Mouse (Mus musculus): Measurements from ENCODE around the gene Klf13. TPM values are rescaled to one million over a fixed set of nuclear protein-coding genes. Genes with fewer than 3 reads are reported as not detected.
A peak's percentile ranks its signal among the peaks of the same experiment; 100 is the strongest.

Klf13 gene
- total RNA-seq, 2 experiments from 2014 or later: 52.5 to 58.4 TPM

- peak in 1 of 2 experiments; percentile 51 for DNase-seq (ENCODE audit: low spot score in 2 of 2)
Observed at GRCm38 (mm10) chr7:63950931-63951607, 12.4 kb upstream of the Klf13 start.

- no peak for DNase-seq (ENCODE audit: low spot score in 2 of 2)
Observed at GRCm38 (mm10) chr7:63949176-63949575, 10.5 kb upstream of the Klf13 start.

- no peak for DNase-seq (ENCODE audit: low spot score in 2 of 2)
Observed at GRCm38 (mm10) chr7:63947514-63948487, 9.1 kb upstream of the Klf13 start.

DNA sequence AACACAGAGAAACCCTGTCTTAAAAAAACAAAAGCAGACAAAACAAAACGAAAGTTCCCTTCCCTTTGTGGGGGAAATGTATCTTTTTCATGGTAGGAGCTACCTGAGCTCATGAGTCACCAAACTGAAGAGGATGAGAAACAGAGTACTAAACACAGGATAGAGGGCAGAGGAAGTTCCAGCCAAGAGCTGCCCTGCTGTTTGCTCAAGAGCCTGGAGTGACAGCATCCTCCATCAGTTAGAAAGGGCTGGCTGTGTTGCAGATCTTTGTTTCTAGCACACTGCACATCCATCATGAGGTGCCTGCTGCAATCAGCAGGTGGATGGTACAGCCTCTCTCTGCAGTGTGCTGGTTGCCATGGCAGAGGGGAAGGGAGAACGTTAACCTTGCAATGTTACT lies 5.2 kb upstream of the Klf13 start:
- DNase-seq (ENCODE audit: low spot score in 2 of 2): no peak

DNA sequence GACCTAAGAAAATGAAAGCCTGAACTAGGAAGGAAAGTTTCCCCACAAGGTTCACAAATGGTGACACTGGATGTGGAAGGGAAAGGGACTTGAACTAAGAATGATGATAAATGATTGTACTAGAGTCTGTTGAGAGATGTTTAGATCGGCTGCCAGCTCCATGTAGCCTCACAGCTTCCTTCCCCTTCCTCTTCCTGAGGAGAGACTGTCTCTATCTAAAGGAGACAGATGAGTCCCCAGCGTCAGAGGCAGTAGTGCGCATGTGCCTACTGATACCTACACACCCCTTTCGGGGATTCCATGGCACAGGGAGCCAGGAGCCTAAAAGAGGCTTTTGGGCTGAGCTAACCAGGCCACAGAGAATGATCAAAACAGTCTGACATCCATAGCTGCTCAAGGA lies 2.8 kb upstream of the Klf13 start:
- no peak for DNase-seq (ENCODE audit: low spot score in 2 of 2)

DNA sequence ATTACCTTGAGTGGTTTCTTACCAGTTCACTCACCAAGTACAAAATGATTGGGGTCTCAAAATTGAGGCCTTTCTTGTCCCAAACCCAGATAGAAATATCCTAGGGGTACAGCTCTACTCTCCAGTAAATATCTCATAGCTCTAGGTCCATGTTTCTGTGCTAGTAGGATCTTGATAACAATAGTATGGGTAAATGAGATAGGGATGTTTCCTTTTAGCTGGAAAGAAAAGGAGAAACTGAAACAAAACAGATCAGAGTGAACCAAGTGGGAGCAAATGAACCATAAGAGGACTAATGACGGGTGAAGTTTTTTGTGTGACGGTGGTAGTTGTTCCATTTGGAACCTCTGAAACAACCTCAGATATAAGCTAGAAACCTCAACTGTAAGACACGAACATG lies 2.3 kb upstream of the Klf13 start:
- no peak for DNase-seq (ENCODE audit: low spot score in 2 of 2)

- DNase-seq (ENCODE audit: low spot score in 2 of 2): no peak
Observed at GRCm38 (mm10) chr7:63940321-63940720, 1.6 kb upstream of the Klf13 start.

GRCm38 (mm10) chr7:63939397-63939951 lies 759 bp upstream of the Klf13 start:
- peak; percentile 81 to 85 for DNase-seq (ENCODE audit: low spot score in 2 of 2)

- DNase-seq (ENCODE audit: low spot score in 2 of 2): peak in 1 of 2 experiments; percentile 68
Observed at GRCm38 (mm10) chr7:63938066-63938913, 425 bp downstream of the Klf13 start.

- peak; percentile 89 to 94 for DNase-seq (ENCODE audit: low spot score in 2 of 2)
Observed at GRCm38 (mm10) chr7:63937236-63938065, 1.3 kb downstream of the Klf13 start.

DNA sequence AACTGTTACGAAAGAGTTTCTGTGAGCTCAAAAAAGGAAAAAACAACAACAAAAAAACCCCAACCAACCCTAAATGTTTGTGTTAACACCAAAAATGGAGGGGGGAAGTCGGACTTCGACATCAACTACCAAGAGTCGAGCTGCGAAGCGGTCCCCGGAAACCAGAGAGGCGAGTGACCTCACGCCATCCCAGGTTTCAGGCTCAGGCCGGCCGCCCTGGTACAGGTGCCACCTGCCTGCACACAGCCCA lies 1.8 kb downstream of the Klf13 start:
- no peak for DNase-seq (ENCODE audit: low spot score in 2 of 2)

DNA sequence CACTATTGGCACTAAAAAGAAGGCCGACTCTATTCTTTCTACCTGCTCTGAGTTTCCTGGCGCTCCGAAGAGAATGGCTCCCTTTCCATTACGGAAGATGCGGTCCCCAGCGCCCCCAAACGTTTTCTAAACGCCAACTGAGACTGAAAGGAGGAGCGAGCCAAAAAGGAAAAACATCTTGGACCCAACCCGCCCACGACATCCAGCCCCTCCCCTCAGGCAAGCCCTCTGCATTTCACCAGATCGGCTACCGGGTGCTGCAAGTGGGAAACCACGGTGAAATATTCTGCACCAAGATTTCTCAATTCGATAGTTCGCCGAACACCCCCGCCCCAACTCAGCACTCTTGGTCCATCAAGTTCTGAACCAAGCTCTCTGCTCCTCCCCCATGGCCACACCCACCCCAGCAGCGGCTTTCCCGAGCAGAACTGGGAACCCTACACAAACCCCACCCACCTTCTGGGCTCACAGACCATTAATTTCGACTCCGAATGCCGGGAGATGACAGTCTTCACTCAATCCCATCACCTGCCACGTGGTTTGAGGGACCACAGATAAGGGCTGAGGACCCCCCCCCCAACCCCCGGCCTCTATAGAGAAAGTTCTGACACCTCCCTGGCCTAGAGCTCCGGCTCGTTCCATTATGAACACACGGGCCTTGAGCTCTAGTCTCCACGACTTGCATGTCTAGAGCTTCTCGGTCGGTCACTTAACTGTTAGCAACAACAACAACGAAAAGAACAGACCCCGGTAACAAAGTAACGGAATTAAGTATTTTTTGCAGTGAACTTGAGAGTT lies 2.3 kb downstream of the Klf13 start:
- DNase-seq (ENCODE audit: low spot score in 2 of 2): peak; percentile 77 to 78

DNA sequence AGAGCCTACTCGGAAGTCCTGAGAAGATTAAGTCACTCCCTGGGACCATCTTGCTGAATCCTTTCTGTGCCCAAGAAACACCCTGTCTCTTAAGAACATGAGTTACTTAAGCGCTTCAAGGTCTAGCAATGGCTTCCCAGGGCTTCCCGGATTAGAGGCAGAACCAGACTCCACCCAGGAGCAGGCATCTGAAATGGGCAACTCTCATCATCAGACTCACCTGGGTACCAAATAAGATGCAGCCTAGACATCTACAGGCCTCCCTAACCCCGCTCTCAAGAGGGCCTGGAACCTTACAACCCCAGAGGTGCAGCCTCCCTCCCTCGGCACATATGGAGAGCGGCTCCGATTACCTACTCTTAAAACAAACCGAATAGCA lies 2.9 kb downstream of the Klf13 start:
- no peak for DNase-seq (ENCODE audit: low spot score in 2 of 2)

DNA sequence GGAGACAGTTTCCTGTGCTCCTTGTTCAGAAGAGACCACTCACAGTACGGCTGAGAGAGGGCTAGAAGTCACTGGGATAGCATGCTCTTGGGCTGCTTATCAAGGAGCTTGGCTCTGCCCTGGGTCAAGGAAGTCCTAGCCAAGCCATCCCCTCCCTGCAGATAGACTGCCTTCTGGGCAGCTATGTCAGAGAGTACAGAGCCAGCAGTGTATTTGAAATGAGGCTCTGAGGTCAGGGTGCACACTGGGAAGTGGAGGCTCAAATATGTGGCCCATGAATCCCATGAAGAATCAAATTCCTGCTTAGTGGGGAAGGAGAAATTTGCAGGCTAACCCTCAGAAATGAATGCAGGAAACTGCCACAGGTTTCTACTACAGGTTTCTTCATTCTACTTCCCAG lies 4.2 kb downstream of the Klf13 start:
- DNase-seq (ENCODE audit: low spot score in 2 of 2): no peak

GRCm38 (mm10) chr7:63933905-63934304 lies 4.8 kb downstream of the Klf13 start:
- DNase-seq (ENCODE audit: low spot score in 2 of 2): no peak

GRCm38 (mm10) chr7:63932461-63932860 lies 6.3 kb downstream of the Klf13 start:
- DNase-seq (ENCODE audit: low spot score in 2 of 2): no peak

DNA sequence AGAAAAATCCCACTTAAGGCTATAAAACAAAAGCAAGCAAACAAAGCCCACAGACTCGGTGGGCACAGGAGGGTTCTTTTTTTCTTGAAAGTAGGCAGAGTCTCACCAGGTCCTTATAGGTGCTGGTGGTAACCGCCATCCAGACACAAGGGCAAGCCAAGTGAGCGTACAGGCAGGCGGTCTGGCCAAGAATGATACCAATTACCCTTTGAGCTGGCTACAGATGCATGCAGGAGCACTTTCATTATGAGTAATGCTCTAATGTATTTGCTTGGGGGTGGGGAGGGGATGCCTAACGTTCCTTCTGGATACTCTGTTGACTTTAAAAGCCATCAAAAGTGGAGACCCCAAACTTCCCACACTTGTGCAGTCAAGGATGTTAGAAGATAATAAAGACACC lies 7.9 kb downstream of the Klf13 start:
- DNase-seq (ENCODE audit: low spot score in 2 of 2): no peak

- DNase-seq (ENCODE audit: low spot score in 2 of 2): no peak
Observed at GRCm38 (mm10) chr7:63930132-63930531, 8.6 kb downstream of the Klf13 start.

DNA sequence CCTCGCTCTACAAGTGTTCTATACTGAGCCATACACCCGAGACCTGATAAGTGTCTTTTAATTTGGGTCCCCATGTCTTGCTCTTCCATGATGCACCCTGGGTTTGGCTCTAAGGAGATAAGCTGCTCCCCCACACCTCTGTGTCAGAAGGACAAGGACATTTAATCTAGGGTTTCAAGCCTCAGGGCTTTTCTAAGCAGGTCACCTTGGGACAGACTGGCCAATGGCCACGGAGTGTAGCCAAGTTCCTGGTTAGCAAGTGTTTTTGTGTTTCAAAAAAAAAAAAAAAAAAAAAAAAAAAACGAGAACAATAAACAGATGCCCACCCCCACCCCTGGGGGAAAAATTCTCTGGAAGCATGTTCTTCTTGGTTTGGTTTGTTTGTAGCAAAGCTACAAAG lies 9.6 kb downstream of the Klf13 start:
- no peak for DNase-seq (ENCODE audit: low spot score in 2 of 2)

DNA sequence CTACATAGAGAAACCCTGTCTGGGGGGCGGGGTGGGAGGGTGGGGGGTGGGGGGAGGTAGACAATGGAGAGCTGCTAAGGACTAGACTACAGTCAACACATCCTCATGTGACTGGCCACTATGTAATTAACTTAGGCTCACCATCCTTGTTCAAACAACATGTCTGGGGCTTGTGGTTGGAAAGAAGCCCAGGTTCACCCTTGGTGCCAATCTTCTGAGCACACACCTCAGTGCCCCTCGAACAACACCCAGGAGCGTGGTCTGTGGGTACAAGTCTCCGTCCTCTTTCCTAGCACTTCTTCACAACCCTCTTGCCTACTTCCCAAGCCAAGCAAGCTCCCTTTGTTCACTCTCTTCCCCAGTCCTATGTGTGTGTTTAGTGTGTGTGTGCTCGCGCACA lies 11.6 kb downstream of the Klf13 start:
- DNase-seq (ENCODE audit: low spot score in 2 of 2): no peak

Measured in adrenal gland, adult 18-20 months (tissue).